Mouse (Mus musculus) liver, embryonic 14.5 days (tissue): ENCODE data around the gene Tbc1d12. TPM values are rescaled to one million over a fixed set of nuclear protein-coding genes. Genes with fewer than 3 reads are reported as not detected.
A peak's percentile ranks its signal among the peaks of the same experiment; 100 is the strongest.

Experiments
- ATAC-seq: fragments of 200-750 bp; cut with Nextera tagmentation; 2 replicates; pipeline ENCODE4 v1.8.0; 2017; ENCODE audit warnings: moderate number of reproducible peaks, mild to moderate bottlenecking, moderate library complexity; ENCODE audit not compliant: insufficient read depth
- DNase-seq, 3 experiments: peaks; one replicate each; pipeline ENCODE4 v3.0.0-alpha.2; 2012 to 2013; ENCODE audit warnings: low read depth in 3 of 3, low spot score in 3 of 3
- H3K27ac ChIP-seq: fragments of 300-500 bp; sonication (generic); 2 replicates; pipeline ENCODE4 v1.5.1; 2014; ENCODE audit warnings: moderate library complexity, mild to moderate bottlenecking, control low read depth, inconsistent platforms
- H3K27me3 ChIP-seq: fragments of 300-500 bp; sonication (generic); 2 replicates; pipeline ENCODE4 v1.6.1; 2014; ENCODE audit warnings: mild to moderate bottlenecking, low read length, moderate library complexity; ENCODE audit not compliant: control insufficient read depth, insufficient read depth
- H3K36me3 ChIP-seq: fragments of 300-500 bp; sonication (generic); replicated peaks from 2 replicates; pipeline ENCODE4 v1.6.1; 2014; ENCODE audit warnings: low read depth; ENCODE audit not compliant: control insufficient read depth, insufficient read depth
- H3K4me1 ChIP-seq, 2 experiments: fragments of 200-500 bp in 1 of 2; fragments of 300-500 bp in 1 of 2; sonication (generic) in 1 of 2; replicated peaks; 2 replicates each; pipeline ENCODE4 v1.6.1; 2012 to 2014; ENCODE audit warnings: antibody characterized with exemption in 1 of 2, inconsistent platforms in 1 of 2, low read length in 1 of 2; ENCODE audit not compliant: control insufficient read depth in 2 of 2, insufficient read depth in 2 of 2
- H3K4me2 ChIP-seq: fragments of 300-500 bp; sonication (generic); 2 replicates; pipeline ENCODE4 v1.6.1; 2014; ENCODE audit warnings: low read depth, mild to moderate bottlenecking, control low read depth, moderate library complexity
- H3K4me3 ChIP-seq, 2 experiments: fragments of 200-500 bp in 1 of 2; fragments of 300-500 bp in 1 of 2; sonication (generic) in 1 of 2; 2 replicates each; pipeline ENCODE4 v1.5.1; 2012 to 2014; ENCODE audit warnings: low read depth in 2 of 2, low read length in 2 of 2, mild to moderate bottlenecking in 2 of 2, control low read depth in 1 of 2, inconsistent platforms in 1 of 2, moderate library complexity in 1 of 2; ENCODE audit not compliant: insufficient read depth in 1 of 2
- H3K9ac ChIP-seq: fragments of 300-500 bp; sonication (generic); replicated peaks from 2 replicates; pipeline ENCODE4 v1.6.1; 2014; ENCODE audit warnings: mild to moderate bottlenecking, control low read depth, moderate library complexity
- H3K9me3 ChIP-seq: fragments of 300-500 bp; sonication (generic); 2 replicates; pipeline ENCODE4 v1.6.1; 2016; ENCODE audit warnings: low read length, mixed read lengths; ENCODE audit not compliant: control insufficient read depth
- CTCF ChIP-seq: IDR thresholded peaks from 2 replicates; pipeline ENCODE4 v1.5.1; 2016; ENCODE audit warnings: antibody characterized with exemption, low read depth, control low read depth
- EP300 ChIP-seq: IDR thresholded peaks from 2 replicates; pipeline ENCODE4 v1.6.1; 2016; ENCODE audit warnings: antibody characterized with exemption, low read depth
- WGBS: fragments of 180-500 bp; shearing (Covaris S2); extraction: QIAGEN DNeasy Blood & Tissue Kit; methylation state at CpG from one replicate; pipeline ENCODE4 v1.1.7; 2014; ENCODE audit not compliant: insufficient replicate concordance; 5-methylcytosine and 5-hydroxymethylcytosine counted together
- polyA plus RNA-seq, 2 experiments: library from polyadenylated mRNA; depleted of rRNA in 1 of 2; stranded (reverse) in 1 of 2; unstranded in 1 of 2; fragments of >200 nt; fragmentation: Nextera tagmentation in 1 of 2; extraction: Ambion mirVana in 1 of 2; gene quantifications; 2 replicates each; pipeline versions ENCODE4 v1.2.1 to v1.2.3; 2012 to 2014

Gene Tbc1d12
- polyA plus RNA-seq, 2 experiments = 1.5 to 1.9 TPM

DNA sequence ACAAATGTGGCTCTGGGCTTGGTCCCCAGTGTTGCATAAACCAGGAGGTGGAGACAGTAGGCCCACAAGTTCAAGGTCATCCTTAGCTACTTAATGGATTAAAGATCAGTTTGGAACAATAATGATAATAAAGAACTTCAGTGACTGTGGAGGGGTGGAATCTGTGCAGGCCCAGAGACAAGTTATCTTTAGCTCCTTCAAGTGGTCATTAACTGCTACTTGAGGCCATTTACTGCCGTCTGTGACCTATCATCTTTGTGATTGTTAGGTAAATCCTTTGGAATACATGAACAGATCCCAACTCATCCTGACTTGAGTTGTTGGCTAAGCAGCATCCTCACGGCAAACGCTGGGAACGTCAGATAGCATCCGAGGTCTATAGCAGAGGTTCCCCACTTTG, 66.1 kb downstream of the Tbc1d12 start:
- no peaks in the 10 kb centered on the region for H3K36me3 ChIP-seq
- DNase-seq (no peak), ATAC-seq (no peak)
- H3K9ac ChIP-seq = no peak overlapping the region
- H3K27me3 ChIP-seq = no peaks in the 10 kb centered on the region
- no peak overlapping the region for H3K27ac ChIP-seq
- no peak overlapping the region for H3K4me2 ChIP-seq
- H3K4me1 ChIP-seq = no peaks in the 10 kb centered on the region
- no peak for TF ChIP-seq CTCF
- no peak for TF ChIP-seq EP300
- H3K9me3 ChIP-seq = no peaks in the 10 kb centered on the region
- no peak overlapping the region for H3K4me3 ChIP-seq
- WGBS = 84% methylated on average over 5 of the region's 5 CpGs

DNA sequence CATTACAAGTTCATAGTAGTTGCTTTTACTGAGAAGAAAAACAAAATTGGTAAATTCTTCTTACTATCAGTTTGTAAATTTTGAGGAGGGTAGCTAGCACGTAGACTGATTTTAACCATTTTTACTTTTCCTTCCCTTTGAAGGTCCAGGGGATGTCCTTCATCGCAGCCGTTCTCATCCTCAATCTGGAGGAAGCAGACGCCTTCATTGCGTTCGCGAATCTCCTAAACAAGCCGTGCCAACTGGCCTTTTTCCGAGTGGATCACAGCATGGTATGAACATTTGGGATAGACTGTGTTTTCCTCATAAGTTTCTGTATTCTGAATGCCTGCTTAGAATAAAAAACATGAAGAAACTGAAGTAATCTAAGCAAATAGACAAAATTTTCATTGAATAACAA, 77.4 kb downstream of the Tbc1d12 start:
- Histone ChIP-seq H3K36me3 (peaks cover 2% of the 10 kb centered on the region; the same call in 1 of the 2 replicates), H3K27ac (no peak overlapping the region), H3K4me2 (no peak overlapping the region), H3K4me3 (no peak overlapping the region), H3K9ac (no peak overlapping the region), H3K9me3 (no peaks in the 10 kb centered on the region), H3K4me1 (no peaks in the 10 kb centered on the region), H3K27me3 (no peaks in the 10 kb centered on the region)
- no peak for TF ChIP-seq CTCF
- TF ChIP-seq EP300 = no peak
- 91% methylated on average over 9 of the region's 9 CpGs for WGBS
- no peak for DNase-seq
- no peak for ATAC-seq

DNA sequence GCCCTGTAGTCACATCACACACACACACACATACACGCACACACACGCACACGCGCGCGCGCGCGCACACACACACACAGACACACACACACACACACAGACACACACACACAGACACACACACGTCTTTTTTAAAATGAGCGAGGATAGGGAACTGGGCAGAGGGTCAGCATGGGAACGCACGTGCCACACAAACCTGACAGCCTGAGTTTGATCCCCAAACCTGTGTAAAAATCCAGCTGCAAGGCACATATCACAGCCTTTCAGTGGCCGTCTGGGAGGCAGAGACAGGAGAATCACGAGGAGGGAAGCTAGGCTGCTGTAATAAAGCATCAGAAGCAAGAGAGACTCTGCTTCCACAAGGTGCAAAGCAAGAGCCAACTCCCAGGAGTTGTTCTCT, 78.5 kb downstream of the Tbc1d12 start:
- H3K4me3 ChIP-seq = no peak overlapping the region
- TF ChIP-seq EP300 (no peak), CTCF (no peak)
- no peak overlapping the region for H3K4me2 ChIP-seq
- H3K9ac ChIP-seq = no peak overlapping the region
- H3K27ac ChIP-seq = no peak overlapping the region
- ATAC-seq (no peak), DNase-seq (no peak)
- H3K9me3 ChIP-seq = no peaks in the 10 kb centered on the region
- 86% methylated on average over 15 of the region's 15 CpGs for WGBS
- no peaks in the 10 kb centered on the region for H3K4me1 ChIP-seq
- no peaks in the 10 kb centered on the region for H3K27me3 ChIP-seq
- H3K36me3 ChIP-seq = peaks cover 2% of the 10 kb centered on the region; the same call in 1 of the 2 replicates

DNA sequence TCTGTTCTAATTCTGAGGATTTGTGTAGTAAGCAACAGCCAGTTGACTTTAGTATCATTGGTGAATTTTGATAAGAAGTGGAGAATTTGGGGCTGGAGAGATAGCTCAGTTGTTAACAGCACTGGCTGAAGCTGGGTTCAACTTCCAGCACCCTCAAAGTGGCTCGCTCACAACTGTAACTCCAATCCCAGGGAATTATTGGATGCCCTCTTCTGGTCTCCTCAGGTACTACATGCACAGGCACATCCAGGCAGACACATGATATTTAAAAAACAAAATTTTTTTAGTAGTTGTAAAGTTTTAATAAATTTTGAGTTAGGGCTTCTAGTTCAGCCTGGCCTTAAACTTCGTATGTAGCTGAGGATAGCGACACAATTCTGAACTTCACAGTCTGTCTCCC, 79.3 kb downstream of the Tbc1d12 start:
- TF ChIP-seq CTCF (peak; percentile 70), EP300 (no peak)
- no peaks in the 10 kb centered on the region for H3K27me3 ChIP-seq
- peaks cover 2% of the 10 kb centered on the region; the same call in 1 of the 2 replicates for H3K36me3 ChIP-seq
- DNase-seq (peak in 1 of 3 experiments; percentile 9), ATAC-seq (no peak)
- H3K4me1 ChIP-seq = no peaks in the 10 kb centered on the region
- no peak overlapping the region for H3K4me2 ChIP-seq
- no peak overlapping the region for H3K4me3 ChIP-seq
- no peak overlapping the region for H3K27ac ChIP-seq
- H3K9me3 ChIP-seq = no peaks in the 10 kb centered on the region
- 40% methylated on average over 3 of the region's 3 CpGs for WGBS
- H3K9ac ChIP-seq = no peak overlapping the region

DNA sequence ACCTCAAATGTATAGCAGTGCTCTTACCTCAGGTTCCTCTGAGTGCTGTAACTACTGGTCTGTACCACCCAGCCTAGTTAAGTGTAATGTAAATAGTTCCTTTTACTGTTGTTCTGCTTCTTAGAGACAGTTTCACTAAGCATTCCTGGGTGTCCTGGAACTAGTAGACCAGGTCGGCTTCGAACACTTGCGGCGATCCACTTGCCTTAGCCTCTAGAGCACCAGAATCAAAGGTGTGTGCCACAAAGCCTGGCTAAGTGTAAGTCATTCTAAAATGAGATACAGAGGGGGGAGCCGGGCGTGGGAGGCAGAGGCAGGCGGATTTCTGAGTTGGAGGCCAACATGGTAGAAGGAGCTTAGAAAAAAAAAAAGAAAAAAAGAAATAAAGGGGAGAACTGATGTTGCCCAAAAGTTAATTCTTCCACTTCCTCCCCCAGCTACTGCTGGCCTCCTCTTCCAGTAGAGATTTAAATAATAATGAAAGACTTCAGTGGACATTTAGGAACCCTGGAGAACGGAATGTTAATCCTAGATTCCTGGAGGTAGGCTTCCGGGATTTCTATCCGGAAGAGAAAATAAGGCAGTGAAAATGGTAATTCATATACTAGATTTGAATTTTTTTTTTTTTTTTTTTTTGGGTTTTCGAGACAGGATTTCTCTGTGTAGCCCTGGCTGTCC, 92.2 kb downstream of the Tbc1d12 start:
- ATAC-seq (no peak), DNase-seq (no peak)
- TF ChIP-seq EP300 = no peak
- no peak for TF ChIP-seq CTCF
- no peak overlapping the region for H3K27ac ChIP-seq
- H3K4me3 ChIP-seq = no peak overlapping the region
- H3K9me3 ChIP-seq = no peaks in the 10 kb centered on the region
- no peaks in the 10 kb centered on the region for H3K27me3 ChIP-seq
- peaks cover 3% of the 10 kb centered on the region; the same call in 1 of the 2 replicates for H3K36me3 ChIP-seq
- H3K4me2 ChIP-seq = no peak overlapping the region
- no peak overlapping the region for H3K9ac ChIP-seq
- H3K4me1 ChIP-seq = peaks cover 3 to 6% of the 10 kb centered on the region in 2 experiments; a peak in 3 of 4 replicates
- 86% methylated on average over 10 of the region's 11 CpGs for WGBS
